Mouse (Mus musculus) cerebellum, adult 11-12 months (tissue): ENCODE measurements around the gene Pold4.

Experiments
- DNase-seq: peaks from one replicate; pipeline ENCODE4 v3.0.0; 2022

The Pold4 gene

DNA sequence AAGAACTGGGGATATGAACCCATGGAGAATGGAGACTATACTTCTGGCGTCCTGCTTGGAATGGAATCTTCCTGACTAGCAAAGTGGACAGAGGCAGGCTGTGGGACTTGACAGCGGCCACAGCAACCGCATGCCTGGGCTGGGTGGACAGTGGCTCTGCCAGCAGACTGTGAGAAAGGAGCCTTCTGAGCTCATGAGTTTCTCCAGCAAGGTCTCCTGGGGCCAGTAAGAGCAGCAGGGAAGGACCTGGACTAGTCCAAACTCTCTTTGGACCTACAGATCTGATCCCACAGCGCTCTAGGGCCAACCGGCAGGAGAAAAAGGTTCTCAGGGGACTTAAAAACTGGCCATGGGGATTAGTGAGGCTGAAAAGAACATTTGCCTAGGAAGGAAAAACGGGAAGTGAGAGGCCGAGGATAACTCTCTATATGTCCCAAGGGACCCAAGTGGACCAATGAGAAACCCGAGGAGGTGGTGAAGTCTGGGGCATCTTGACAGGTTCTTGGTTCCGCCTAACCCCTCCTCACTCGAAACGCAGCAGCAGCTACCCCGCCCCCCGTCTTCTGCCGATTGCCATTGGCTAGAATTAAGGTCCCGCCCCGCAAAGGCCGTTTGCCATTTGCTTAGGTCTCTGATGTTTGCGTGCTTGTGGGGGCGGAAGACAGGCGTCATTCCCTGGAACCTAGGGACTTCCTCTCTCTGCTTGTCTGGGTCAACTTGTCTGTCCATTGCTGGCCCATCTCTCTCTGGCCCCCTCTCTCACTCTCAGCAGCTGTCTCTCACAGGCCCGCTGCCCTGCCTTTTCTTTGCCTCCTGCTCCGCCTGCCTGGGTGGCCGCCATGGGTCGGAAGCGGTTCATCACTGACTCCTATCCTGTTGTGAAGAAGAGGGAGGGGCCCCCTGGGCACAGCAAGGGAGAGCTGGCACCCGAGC is at the start of gene Pold4:
Gene Pold4 (plus strand): TSS at position 647 of the 933 bp plus-strand sequence.
- peak; percentile 98 for DNase-seq

DNA sequence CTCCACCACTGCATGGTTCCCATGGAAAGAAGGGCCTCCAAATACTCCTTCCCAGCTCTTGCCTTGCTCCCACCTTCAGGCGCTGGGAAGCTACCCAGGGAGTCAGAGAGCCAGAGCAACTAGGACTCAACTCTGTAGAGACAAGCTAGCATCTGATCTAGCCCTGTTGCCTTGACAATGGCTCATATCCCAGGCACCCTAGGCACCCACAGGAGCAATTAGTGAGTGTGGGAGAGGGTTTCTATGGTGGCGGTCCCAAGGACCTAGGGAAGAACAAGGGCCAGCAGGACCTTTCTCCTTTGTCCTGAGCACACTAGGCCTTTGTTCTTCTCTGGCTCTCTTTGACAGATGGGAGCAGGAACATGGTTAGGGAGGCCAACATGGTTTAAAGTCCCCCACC is 48.0 kb upstream of the Pold4 start:
- DNase-seq = no peak

DNA sequence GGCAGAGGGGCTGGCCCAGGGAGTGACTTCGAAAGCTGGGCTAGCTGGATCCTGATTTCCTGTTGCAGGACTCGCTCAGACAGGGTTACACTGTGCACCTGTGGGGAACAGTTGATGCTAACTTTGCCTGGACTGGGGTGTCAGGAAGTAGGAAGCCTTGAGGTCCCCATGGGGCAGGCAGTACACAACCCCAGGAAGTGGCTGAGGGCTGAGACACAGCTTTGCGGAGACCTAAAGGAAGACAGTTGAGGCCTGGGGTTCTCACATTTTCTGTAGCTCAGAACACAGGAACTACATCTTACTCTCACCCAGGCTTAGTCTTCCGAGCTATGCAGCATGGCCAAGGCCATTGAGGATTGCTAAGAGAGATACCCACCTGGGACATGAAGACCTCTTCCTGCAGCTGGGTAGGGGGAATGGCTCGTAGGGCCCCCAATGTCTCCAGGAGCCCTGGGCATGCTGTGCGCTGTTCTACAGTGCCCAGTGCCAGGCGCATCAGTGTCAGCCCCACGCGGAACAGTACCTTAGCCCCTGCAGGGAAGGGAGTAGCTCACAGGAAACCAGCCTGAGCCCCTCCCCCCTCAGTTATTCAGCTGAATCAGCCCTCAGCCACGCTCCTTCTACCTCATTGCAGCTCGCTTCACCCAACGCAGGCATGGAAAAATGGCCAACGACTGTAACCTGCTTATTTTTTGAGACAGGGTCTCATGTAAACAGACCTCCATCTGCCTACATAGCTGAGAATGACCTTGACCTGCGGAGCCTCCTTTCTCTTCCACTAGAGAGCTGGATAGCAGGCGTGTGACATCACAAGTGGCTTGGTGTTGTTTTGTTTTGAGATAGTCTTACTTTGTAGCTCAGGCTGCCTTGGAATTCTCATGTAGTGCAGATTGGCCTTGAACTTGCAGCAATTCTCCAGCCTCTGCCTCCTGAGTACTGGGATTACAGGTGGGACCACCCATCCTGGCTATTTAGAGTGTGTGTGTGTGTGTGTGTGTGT is 46.4 kb upstream of the Pold4 start:
- DNase-seq = no peak

DNA sequence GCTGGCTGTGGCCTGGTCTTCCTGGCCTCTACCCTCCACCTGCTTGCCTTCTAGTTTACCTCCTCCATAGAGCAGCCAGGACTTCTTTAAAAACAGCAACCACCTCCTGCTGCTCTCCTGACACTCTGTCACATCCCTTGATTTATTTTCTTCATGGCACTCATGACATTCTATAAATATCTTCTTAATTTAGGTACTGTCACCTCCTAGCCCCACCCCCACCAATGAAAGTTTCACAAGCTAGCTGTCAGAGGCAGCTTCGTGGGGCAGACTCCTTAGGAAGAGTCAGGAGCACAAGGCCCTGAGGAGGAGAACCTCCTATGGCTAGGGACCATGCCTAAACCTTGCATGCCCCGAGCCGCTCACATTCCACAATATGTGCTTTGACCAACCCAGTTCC is 44.4 kb upstream of the Pold4 start:
- no peak for DNase-seq

DNA sequence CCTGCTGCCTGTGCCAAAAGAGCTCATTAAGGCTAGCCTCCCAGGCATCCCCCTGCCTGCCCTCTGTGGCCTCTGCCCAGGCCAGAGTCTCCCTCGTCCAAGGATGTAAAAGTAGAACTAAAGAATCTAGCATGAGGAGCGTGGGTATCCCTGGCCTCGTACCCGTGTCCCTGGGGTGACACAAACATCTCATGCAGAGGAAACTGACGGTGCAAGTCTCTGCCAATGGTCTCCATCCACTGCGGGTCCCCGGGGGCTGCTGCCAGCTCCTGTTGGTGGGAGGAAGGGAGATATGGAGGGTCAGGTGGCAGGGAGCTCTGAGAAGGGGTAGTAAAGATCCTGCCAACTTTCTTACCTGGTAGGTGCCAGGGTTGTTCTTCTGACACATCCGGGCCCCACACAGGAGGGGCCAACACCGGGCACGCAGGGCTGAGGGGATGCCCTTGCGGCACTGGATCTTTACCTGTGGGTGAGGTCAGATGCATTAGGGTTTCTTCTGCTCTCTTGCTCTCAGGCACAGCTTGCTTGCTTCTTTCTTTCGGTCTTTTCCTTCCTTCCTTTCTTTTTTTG is 42.6 kb upstream of the Pold4 start:
- peak; percentile 46 for DNase-seq

DNA sequence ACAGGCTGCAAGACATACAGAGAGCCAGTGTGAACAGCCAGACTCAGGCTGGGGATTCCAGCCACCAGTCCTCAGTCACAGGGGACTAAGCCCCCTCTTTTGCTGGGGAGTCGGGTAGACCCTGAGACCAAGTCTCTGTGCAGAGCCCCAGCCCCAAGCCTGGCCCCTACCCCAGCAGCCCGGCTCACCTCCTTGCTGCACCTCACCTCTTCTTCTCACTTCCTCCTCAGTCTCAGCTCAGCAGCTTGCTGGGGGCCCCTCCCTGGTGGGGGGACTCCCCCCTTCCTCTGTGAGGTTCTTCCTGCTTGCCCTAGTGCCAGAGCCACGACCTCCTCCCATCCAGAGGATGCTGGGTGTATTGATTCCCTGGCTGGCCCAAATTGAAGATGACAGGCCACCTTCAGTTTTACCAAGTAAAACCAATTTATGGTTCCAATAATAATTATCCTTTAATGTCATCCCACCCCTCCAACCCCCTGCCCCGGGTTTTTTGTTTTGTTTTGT is 40.8 kb upstream of the Pold4 start, which contains the start of gene Tbc1d10c:
Gene Tbc1d10c (minus strand): TSS at position 454 of the 504 bp plus-strand sequence.
- DNase-seq = peak; percentile 68

DNA sequence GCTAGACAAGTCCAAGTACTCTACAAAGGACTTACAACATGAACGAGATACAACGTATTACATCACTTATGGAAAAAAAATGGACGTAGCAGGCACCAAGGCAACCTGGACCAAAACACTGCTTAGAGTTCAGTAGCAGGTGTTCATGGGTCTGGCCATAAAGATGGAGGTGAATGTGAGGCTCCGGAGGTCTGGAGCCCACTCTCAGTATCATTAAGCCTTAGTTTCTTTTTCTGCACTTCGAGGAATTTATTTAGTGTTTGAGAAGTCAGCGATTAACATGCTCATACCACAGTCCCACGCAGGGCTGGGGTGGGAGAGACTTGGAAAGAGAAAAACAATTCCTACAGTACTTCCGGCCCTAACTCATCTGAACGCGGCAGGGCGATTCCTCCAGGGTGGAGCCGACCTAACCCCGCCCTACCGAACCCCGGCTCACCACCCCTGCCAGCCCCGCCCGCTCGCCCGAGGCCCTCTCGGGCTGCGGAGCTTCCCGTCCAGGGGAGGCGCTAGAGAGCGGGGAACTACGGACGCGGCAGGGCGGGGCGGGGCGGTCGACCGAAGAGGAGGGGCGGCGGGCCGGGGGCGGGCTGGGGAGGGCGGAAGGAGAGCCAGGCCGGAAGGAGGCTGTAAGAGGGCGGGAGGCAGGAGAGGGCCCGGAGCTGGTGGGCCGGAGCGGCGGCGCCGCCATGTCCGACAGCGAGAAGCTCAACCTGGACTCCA is 40.0 kb upstream of the Pold4 start, which contains the start of gene Ppp1ca:
Gene Ppp1ca (plus strand): TSS at position 538 of the 723 bp plus-strand sequence.
- DNase-seq = peak; percentile 90

DNA sequence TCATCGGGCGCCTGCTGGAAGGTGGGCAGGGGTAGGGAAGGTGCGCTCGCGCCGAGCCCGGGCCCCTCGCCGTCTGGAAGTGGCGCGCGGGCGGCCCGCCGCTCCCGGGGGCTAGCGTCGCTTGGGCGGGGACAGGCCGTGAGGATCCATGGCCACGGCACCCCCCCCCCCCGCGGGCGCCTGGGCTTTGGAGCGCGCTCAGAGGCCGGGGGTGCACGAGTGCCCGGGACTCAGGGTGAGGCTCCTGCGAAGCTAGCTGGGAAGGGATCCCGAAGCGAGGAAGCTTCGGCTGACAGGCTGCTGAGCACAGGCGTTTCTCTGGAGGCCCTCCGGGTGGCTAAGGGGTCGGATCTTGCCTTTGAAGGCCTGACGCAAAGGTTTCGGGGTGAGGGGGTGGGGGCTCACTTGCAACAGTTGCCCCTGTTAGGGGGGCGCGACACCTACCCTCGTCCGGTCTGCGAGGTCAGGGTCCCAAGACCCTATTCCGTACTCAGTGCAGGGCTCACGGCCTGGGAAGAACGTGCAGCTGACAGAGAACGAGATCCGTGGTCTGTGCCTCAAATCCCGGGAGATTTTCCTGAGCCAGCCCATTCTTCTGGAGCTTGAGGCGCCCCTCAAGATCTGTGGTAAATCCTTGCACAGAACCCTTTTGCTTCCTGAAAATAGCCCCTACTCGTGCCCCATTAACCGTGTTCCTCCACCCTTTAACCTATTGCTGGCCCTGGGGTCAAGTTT is 39.3 kb upstream of the Pold4 start:
- DNase-seq = no peak

DNA sequence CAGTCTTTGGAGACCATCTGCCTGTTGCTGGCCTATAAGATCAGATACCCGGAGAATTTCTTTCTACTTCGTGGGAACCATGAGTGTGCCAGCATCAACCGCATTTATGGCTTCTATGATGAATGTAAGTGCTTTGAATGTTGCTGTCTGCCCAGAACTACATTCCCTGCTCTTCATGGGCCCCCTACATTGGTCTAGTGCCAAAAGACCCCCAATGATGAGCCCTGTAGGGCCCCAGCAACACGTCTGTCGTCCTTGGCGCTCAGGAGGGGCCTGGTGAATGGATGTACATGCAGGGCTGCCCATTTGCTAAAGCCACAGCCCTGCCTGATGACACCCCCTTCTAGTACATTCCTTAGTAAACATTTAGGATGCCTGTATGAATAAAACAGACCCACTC is 38.6 kb upstream of the Pold4 start:
- DNase-seq = peak; percentile 60

DNA sequence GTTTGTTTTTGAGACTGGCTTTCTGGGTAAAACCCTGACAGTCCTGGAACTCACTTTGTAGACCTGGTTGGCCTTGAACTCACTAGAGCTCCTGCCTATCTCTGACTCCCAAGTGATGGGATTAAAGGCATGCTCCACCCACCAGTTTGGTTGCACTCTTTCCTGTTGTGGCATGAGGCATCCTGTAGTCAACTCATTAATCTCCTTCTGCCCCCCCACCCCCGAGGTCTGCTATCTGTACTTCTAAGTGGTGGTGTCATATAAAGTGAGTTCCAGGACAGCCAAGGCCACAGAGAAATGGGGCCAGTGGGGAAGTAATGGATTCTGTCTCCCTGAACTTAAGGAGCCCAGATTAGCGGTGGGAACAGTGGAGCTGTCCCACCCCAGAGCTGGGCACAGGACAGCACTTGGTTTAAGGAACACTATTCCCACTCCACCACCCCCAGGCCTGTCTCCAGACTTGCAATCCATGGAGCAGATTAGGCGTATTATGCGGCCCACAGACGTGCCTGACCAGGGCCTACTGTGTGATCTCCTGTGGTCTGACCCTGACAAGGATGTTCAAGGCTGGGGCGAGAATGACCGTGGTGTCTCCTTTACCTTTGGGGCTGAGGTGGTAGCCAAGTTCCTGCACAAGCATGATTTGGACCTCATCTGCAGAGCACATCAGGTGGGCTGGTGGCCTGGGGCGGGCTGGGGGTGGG is 37.5 kb upstream of the Pold4 start:
- DNase-seq = peak; percentile 52

DNA sequence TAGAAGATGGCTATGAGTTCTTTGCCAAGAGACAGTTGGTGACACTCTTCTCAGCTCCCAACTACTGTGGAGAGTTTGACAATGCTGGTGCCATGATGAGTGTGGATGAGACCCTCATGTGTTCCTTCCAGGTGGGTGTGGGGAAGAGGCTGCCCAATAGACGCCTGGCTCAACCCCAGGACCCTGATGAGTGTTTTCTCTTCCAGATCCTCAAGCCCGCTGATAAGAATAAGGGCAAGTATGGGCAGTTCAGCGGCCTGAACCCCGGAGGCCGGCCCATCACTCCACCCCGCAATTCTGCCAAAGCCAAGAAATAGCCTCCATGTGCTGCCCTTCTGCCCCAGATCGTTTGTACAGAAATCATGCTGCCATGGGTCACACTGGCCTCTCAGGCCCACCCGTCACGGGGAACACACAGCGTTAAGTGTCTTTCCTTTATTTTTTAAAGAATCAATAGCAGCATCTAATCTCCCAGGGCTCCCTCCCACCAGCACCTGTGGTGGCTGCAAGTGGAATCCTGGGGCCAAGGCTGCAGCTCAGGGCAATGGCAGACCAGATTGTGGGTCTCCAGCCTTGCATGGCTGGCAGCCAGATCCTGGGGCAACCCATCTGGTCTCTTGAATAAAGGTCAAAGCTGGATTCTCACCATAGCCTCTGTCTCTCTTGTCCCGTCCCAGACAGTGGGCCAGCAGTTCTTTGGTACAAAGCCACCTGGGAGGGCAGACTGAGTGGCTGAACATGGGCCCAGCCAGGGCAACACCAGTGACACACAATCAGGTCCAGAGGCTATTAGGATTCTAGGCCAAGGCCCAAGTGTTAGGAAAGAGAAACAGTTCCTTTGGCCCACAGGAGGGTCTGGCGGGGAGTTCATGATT is 36.7 kb upstream of the Pold4 start:
- DNase-seq = peak; percentile 89

DNA sequence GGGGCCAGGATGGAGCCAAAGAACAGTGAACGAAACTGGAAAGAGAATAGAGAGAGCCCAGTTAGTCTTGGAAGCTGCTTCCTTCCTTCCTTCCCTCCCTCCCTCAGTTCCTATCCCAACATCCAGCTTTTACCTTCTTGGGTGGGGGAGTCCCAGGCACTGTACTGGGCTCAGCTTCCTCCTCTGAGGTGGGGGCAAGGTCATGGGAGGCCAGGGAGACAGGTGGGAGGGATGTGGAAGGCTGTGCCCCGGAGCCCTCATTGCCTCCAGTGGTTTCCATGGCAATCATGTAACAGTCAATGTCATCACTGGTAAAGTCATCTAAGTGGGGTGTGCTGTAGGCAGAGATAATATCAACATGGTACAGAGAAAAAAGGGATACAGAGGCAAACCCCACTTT is 35.7 kb upstream of the Pold4 start:
- DNase-seq = peak; percentile 39

DNA sequence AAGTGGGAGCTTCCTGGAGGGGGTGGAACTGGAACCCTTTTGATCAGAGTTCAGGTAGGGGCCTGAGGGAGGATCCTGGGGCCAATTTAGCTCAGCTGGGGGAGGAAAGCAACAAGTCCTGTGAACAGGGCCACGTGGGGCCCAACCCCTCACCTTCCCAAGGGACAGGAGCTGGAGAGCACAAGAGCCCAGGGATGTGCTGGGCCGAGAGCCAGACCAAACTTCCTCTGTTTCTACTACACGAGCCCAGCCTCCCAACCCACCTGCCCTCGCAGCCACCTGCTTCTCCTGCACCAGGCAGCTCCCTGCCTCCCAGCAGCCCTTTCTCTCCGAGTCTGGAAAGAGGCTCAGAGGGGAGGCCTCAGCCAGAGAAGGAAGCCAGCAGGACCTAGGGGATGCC is 35.2 kb upstream of the Pold4 start:
- peak; percentile 57 for DNase-seq

DNA sequence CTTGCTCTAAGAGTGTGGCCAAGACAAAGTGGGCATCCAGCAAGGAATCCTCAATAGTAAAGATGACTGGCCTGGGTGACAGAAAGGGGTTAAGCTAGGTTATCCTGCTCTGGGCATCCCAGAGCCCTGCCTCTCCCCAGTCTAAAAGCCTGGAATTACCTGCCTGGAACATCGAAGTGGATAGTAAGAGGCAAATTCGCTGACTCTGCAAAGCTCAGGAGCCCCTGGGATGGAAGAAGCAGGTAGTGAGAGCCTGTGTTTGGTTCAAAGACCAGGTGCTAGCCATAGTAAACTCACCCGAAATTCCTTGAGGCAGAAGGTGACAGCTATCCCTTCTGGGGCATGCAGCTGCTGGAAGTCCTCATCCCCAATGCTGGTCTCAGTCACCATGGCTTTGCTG is 34.5 kb upstream of the Pold4 start:
- no peak for DNase-seq

DNA sequence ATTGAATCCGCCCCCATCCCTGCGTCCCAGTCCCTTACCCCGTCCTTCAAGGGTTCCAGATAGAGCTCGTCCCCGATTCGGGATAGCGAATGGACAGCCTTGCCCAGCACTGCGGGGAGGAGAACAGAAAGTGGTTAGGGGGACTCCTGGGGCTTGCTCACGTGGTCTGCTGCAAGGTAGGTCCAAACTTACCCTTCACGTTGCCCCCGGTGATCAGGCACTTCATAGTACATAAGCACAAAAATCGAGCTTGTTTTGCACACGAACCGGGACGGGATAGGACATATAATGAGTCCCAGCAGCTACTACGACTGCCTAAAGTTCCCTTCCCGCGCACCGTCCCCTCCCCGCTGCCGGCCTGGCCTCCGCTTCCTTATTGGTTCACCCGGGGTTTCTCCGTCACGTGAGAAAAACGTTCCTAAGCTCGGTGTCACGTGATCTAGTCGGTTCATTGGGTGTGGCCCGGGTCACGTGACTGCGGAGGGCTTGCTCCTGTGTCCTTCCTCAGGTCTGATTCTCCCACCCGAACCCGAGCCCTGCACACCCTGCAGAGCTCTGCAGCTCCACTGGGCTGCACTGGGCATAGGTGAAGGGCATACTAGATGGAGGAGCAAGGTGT is 30.3 kb upstream of the Pold4 start, which contains the start of gene Rad9a:
Gene Rad9a (minus strand): TSS at position 372 of the 619 bp plus-strand sequence.
- DNase-seq = peak; percentile 97

DNA sequence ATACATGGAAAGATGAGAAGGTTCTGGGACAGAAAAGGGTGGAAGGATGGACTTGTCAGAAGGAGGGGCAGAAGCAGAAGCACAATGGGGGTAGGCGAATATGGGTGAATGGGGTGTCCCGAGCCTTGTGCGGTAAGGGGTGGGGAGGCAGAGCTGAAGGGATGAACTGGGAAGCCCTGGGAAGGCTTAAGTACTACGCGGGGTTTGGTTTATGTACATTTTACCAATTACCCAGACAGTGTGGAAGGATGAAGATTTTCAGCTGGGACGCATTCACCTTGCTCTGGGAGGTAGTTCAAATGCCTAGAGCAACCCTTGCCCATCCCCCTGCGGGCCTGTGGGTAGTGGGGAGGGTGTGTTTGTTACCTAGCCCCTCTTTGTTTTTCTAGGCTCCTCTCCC is 29.6 kb upstream of the Pold4 start:
- no peak for DNase-seq

DNA sequence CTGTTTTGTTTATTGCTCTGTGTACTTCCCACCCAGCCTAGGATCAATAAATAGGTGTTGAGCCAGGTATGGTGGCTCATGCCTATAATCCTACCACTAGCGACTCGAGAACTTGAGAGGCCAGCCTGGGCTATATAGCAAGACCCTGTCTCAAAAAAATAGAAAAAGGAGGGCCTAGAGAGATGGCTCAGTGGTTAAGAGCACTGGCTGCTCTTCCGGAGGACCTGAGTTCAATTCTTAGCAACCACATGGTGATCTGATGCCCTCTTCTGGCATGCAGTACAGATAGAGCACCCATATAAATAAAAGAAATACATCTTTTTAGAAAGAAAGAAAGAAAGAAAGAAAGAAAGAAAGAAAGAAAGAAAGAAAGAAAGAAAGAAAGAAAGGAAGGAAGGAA is 28.6 kb upstream of the Pold4 start:
- no peak for DNase-seq

DNA sequence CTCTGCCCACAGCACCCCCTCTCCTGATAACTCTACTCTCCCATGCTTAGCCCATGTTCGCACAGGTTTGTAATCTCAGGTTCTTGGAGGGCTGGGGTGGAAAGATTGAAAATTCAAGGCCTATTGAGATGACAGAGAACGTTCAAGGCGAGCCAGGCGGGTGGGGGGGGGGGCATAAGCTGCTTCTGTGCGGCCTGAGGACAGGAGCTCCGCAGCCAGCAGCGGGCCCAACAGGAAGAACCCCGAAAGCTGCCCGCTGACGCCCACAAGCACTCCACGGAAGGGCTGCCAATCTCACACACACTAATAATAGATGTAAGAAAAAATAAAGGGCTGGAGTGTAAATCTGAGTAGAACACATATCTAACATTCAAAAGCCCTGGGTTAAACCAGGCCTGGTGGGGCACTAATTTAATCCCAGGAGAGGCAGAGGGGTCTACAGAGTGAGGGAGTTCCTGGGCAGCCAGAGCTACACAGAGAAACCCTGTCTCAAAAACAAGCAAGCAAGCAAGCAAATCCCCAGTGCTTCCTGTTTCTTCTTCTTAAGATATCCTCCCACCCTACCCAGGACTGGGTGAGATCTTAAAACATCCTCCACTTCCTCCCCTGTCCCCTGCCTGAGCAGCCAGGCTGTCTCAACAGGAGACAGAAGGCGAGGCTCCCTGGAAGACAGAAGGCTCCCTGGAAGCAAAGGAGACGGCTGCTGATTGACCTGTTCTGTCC is 27.9 kb upstream of the Pold4 start:
- no peak for DNase-seq
